Mouse (Mus musculus): ENCODE measurements around the gene Parn. TPM values are rescaled to one million over a fixed set of nuclear protein-coding genes. Genes with fewer than 3 reads are reported as not detected.

The Parn gene
- polyA plus RNA-seq, 1 experiment from 2014 or later: 41.4 TPM

GRCm38 (mm10) chr16:13504476-13504875 lies 163.5 kb downstream of the Parn start:
- Histone ChIP-seq H3K27ac (no peak overlapping the region), H3K27me3 (no peaks in the 10 kb centered on the region), H3K4me3 (no peak overlapping the region), H3K4me2 (no peak overlapping the region), H3K9ac (no peak overlapping the region), H3K36me3 (no peaks in the 10 kb centered on the region), H3K9me3 (no peaks in the 10 kb centered on the region), H3K4me1 (no peaks in the 10 kb centered on the region)
- no peak for ATAC-seq (ENCODE audit: insufficient number of reproducible peaks, low FRiP score, low TSS enrichment, low read depth)
- 79% methylated on average over 3 of the region's 3 CpGs for WGBS

DNA sequence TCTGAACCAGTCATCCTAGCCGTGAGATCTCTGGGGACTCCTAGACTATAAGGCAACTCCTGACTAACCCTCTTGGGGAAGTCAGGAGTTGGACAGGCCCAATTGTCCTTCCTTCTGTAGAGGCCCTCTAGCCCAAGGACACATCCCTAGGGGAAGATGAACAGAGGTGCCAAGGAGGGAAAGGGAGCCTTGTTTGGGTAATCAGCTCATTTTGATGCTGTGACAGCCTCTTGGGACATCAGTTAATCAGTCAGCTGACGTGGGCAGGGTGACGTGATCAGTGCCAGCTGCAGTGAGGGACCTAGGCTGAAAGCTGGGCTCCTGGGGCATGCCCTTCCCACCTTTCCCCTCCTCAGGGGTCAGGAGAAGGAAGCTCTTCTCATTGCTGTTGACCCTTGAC lies 169.0 kb downstream of the Parn start:
- 84% methylated on average over 3 of the region's 3 CpGs for WGBS
- no peaks in the 10 kb centered on the region for H3K27me3 ChIP-seq
- no peak overlapping the region for H3K4me3 ChIP-seq
- no peaks in the 10 kb centered on the region for H3K4me1 ChIP-seq
- no peaks in the 10 kb centered on the region for H3K36me3 ChIP-seq
- H3K9me3 ChIP-seq: no peaks in the 10 kb centered on the region
- no peak overlapping the region for H3K4me2 ChIP-seq
- H3K27ac ChIP-seq: no peak overlapping the region
- H3K9ac ChIP-seq: no peak overlapping the region
- ATAC-seq (ENCODE audit: insufficient number of reproducible peaks, low FRiP score, low TSS enrichment, low read depth): no peak

DNA sequence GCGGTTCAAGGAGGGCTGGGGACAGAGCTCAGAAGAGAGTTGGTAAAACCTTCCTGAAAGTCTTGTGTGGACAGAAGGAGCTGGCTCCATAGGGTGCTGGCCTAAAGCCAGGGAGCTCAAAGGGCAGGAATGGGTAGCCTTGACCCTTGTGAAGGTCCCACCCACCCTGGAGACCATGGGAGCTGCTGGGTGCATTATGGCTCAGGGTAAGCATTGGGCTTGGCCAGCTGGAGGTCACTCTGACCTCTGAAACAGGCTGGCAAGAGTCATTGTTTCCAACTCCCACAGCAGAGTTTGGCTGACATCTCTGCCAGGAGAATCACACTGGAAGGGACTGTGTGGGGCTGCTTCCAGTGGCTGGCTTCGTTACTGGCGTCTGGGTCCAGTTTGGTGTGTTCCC lies 174.0 kb downstream of the Parn start:
- no peak overlapping the region for H3K4me3 ChIP-seq
- H3K9ac ChIP-seq: no peak overlapping the region
- H3K4me1 ChIP-seq: no peaks in the 10 kb centered on the region; the same call in 1 of the 2 replicates
- no peaks in the 10 kb centered on the region for H3K27me3 ChIP-seq
- WGBS: 71% methylated on average over 3 of the region's 3 CpGs
- no peak for ATAC-seq (ENCODE audit: insufficient number of reproducible peaks, low FRiP score, low TSS enrichment, low read depth)
- no peak overlapping the region for H3K27ac ChIP-seq
- no peak overlapping the region for H3K4me2 ChIP-seq
- no peaks in the 10 kb centered on the region for H3K9me3 ChIP-seq
- H3K36me3 ChIP-seq: no peaks in the 10 kb centered on the region

DNA sequence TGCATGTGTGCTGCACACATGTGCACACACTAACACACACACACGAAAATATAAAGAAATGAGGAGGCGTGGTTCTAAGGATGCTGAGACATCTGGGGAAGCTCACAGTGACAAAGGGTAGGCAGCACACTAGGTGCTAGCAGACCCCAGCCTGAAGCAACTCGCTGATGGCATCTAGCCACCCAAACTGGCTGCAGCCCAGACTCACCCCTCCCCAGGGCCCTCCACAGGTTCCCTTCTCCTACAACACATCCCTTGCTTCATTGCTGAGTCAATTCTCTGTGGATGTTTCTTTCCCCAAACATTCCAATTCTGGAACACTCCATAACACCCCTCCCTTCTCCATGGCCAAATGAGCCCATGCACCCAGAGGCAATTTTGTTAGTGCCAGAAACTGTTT lies 175.0 kb downstream of the Parn start:
- Histone ChIP-seq H3K27me3 (no peaks in the 10 kb centered on the region), H3K4me1 (no peaks in the 10 kb centered on the region; the same call in 1 of the 2 replicates), H3K9me3 (no peaks in the 10 kb centered on the region), H3K4me2 (no peak overlapping the region), H3K36me3 (no peaks in the 10 kb centered on the region), H3K4me3 (no peak overlapping the region), H3K9ac (no peak overlapping the region), H3K27ac (no peak overlapping the region)
- WGBS: 65% methylated on average over 3 of the region's 3 CpGs
- ATAC-seq (ENCODE audit: insufficient number of reproducible peaks, low FRiP score, low TSS enrichment, low read depth): no peak

- no peaks in the 10 kb centered on the region for H3K36me3 ChIP-seq
- no peaks in the 10 kb centered on the region for H3K27me3 ChIP-seq
- H3K9ac ChIP-seq: no peak overlapping the region
- WGBS: 49% methylated on average over 3 of the region's 3 CpGs
- ATAC-seq (ENCODE audit: insufficient number of reproducible peaks, low FRiP score, low TSS enrichment, low read depth): no peak
- no peak overlapping the region for H3K4me3 ChIP-seq
- H3K27ac ChIP-seq: no peak overlapping the region
- no peaks in the 10 kb centered on the region; the same call in 1 of the 2 replicates for H3K4me1 ChIP-seq
- no peak overlapping the region for H3K4me2 ChIP-seq
- no peaks in the 10 kb centered on the region for H3K9me3 ChIP-seq
Measured at GRCm38 (mm10) chr16:13491776-13492175, 176.2 kb downstream of the Parn start.

Other genes starting within 250 kb of the Parn start
- gene Bfar, start 3.7 kb upstream of the Parn start, polyA plus RNA-seq (2015; fragmentation: Nextera tagmentation; extraction: Ambion mirVana): 51.7 and 54.5 TPM in 2 replicates
- gene 3110001I22Rik, start 3.8 kb upstream of the Parn start, polyA plus RNA-seq (2015; fragmentation: Nextera tagmentation; extraction: Ambion mirVana): 4.8 and 4.9 TPM in 2 replicates
- gene Pla2g10, start 62.8 kb upstream of the Parn start, polyA plus RNA-seq (2015; fragmentation: Nextera tagmentation; extraction: Ambion mirVana): 0.31 and 0.36 TPM in 2 replicates
- gene Rrn3, start 112.5 kb upstream of the Parn start, polyA plus RNA-seq (2015; fragmentation: Nextera tagmentation; extraction: Ambion mirVana): 56.0 and 59.2 TPM in 2 replicates
- gene Ntan1, start 150.7 kb upstream of the Parn start, polyA plus RNA-seq (2015; fragmentation: Nextera tagmentation; extraction: Ambion mirVana): 189 and 192 TPM in 2 replicates
- gene Pdxdc1, start 235.0 kb upstream of the Parn start, polyA plus RNA-seq (2015; fragmentation: Nextera tagmentation; extraction: Ambion mirVana): 105 and 118 TPM in 2 replicates
- 6.3 and 7.7 TPM in 2 replicates for gene Mpv17l, start 235.0 kb upstream of the Parn start, polyA plus RNA-seq (2015; fragmentation: Nextera tagmentation; extraction: Ambion mirVana)

Data from limb, embryonic 15.5 days (tissue).